Mouse (Mus musculus) forebrain, embryonic 13.5 days (tissue): ENCODE data around the gene Dcps. TPM values are rescaled to one million over a fixed set of nuclear protein-coding genes. Genes with fewer than 3 reads are reported as not detected.
A peak's percentile ranks its signal among the peaks of the same experiment; 100 is the strongest.

ENCODE experiments used
- ATAC-seq: fragments of 200-750 bp; cut with Nextera tagmentation; 2 replicates; pipeline ENCODE4 v1.8.0; 2017
- H3K27ac ChIP-seq: fragments of 300-500 bp; sonication (generic); 2 replicates; pipeline ENCODE4 v1.5.1; 2015; ENCODE audit warnings: inconsistent platforms, mild to moderate bottlenecking, moderate library complexity
- H3K27me3 ChIP-seq: fragments of 300-500 bp; sonication (generic); 2 replicates; pipeline ENCODE4 v1.6.1; 2015; ENCODE audit warnings: mild to moderate bottlenecking, inconsistent platforms
- H3K36me3 ChIP-seq: fragments of 300-500 bp; sonication (generic); 2 replicates; pipeline ENCODE4 v1.6.1; 2015; ENCODE audit warnings: mild to moderate bottlenecking, inconsistent platforms; ENCODE audit not compliant: poor library complexity, severe bottlenecking
- H3K4me1 ChIP-seq: fragments of 300-500 bp; sonication (generic); 2 replicates; pipeline ENCODE4 v1.6.1; 2015; ENCODE audit warnings: inconsistent platforms
- H3K4me2 ChIP-seq: fragments of 300-500 bp; sonication (generic); 2 replicates; pipeline ENCODE4 v1.6.1; 2015; ENCODE audit warnings: inconsistent platforms, mild to moderate bottlenecking, moderate library complexity
- H3K4me3 ChIP-seq: fragments of 300-500 bp; sonication (generic); 2 replicates; pipeline ENCODE4 v1.5.1; 2015; ENCODE audit warnings: mild to moderate bottlenecking, inconsistent platforms
- H3K9ac ChIP-seq: fragments of 300-500 bp; sonication (generic); 2 replicates; pipeline ENCODE4 v1.6.1; 2015; ENCODE audit warnings: mild to moderate bottlenecking, inconsistent platforms
- H3K9me3 ChIP-seq: fragments of 300-500 bp; sonication (generic); replicated peaks from 2 replicates; pipeline ENCODE4 v1.6.1; 2016; ENCODE audit warnings: inconsistent platforms
- WGBS: fragments of 180-500 bp; shearing (Covaris S2); methylation state at CpG from one replicate; pipeline ENCODE4 v1.1.7; 2015; 5-methylcytosine and 5-hydroxymethylcytosine counted together
- polyA plus RNA-seq: library from polyadenylated mRNA; unstranded; fragments of >200 nt; fragmentation: Nextera tagmentation; extraction: Ambion mirVana; gene quantifications from 2 replicates; pipeline ENCODE4 v1.2.1, GENCODE M21; 2015

Gene Dcps
- polyA plus RNA-seq, 1 experiment from 2014 or later = 94.4 TPM

DNA sequence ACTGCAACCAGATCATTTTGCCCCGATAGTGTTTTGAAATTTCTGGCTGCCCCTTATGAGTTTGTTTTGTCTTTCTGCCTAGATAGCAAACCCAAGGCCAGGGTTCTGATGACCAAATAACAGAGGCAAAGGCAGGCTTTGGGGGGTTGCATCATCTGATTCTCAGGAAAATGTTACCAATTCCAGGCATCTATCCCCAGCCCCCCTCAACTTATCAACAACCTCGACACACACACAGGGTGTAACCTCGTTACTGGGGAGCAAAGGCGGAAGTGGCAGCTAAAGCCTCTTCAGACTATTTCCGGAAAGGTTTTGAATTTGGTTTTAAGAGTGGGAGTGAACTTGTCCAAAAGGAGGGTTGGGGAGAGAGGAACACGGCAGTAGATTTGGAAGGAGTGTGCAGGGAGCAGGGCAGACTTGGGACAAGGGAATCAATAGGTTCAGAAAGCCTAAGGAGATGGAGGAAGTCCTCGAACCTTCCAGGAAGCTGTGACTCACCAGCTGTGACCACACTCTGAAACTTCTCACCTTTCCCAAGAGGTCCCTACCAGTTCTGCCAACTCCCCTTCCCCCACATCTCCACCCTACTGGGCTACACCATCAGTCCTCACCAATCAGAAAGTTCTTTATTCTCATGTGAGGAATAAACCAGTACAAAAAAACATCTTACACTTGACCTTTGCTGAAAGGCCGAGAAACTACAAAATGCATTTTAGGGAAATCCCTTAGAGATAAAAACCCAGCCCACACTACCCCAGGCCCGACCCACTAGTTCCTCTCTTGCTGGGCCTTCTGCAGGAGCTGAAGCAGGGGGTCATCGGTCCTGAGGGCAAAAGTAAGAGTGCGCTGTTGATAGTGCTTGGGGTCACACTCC is 51.8 kb downstream of the Dcps start:
- Histone ChIP-seq H3K4me1 (no peaks in the 10 kb centered on the region), H3K36me3 (peaks cover 43% of the 10 kb centered on the region), H3K4me2 (no peak overlapping the region), H3K27me3 (no peaks in the 10 kb centered on the region), H3K9ac (no peak overlapping the region), H3K4me3 (no peak overlapping the region), H3K9me3 (no peaks in the 10 kb centered on the region), H3K27ac (no peak overlapping the region)
- ATAC-seq = no peak
- 78% methylated on average over 11 of the region's 11 CpGs for WGBS

DNA sequence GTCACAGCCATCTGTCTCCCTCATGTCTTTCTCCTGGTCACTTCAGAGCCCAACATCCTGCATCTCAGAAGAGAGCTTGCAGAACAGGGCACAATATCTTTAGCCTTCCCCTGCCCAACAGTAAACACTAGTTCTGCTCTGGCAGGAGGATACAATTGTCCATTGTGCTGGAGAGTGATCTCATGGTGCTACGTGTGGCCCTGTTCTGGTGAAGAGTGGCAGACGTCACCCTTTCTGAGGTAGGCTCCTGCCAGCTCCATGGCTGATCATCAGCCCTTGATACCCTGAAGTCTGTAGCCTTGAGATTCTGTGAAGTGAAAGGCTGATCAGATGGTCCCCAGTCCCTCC is 52.4 kb downstream of the Dcps start:
- Histone ChIP-seq H3K9me3 (no peaks in the 10 kb centered on the region), H3K27ac (no peak overlapping the region), H3K36me3 (peaks cover 36% of the 10 kb centered on the region), H3K4me1 (no peaks in the 10 kb centered on the region), H3K27me3 (no peaks in the 10 kb centered on the region), H3K4me2 (no peak overlapping the region), H3K9ac (no peak overlapping the region), H3K4me3 (no peak overlapping the region)
- WGBS = 69% methylated on average over 2 of the region's 2 CpGs
- ATAC-seq = no peak

DNA sequence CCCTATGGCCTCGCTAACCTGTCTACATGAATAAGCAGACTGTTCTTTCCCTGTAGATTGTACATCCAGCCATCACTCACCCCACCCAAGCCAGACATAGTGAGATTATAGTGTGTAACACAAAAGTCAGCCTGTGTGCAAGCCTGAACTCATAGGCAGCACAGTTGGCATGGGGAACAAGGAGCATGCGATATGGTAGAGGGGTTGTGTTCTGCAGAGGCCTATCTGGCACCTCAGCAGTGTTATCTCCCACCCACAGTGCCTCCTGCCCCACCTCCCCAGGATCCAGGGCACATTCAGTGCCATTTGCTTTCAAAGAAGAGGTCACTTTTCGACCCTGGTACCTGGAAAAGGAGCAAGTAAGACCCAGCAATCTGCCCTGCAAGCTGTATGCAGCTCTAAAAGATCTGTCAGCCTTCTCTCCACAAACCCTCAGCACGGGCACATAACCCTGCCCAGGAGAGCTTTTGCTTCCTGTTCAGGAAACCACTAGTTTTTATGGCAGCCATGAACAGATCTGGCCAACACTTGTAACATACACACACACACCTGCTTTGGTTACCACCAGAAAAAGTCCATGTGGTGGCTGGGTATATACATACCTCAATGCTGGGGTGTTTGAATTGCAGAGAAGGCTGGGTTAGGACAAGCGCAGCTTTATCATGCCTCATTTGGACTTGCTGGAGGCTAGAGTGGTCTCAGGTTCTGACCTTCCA is 53.2 kb downstream of the Dcps start:
- Histone ChIP-seq H3K27ac (no peak overlapping the region), H3K36me3 (peaks cover 35% of the 10 kb centered on the region), H3K9ac (no peak overlapping the region), H3K9me3 (no peaks in the 10 kb centered on the region), H3K4me3 (no peak overlapping the region), H3K4me2 (no peak overlapping the region), H3K4me1 (peaks cover 1% of the 10 kb centered on the region; the same call in 1 of the 2 replicates), H3K27me3 (no peaks in the 10 kb centered on the region)
- no peak for ATAC-seq
- 86% methylated on average over 5 of the region's 5 CpGs for WGBS

DNA sequence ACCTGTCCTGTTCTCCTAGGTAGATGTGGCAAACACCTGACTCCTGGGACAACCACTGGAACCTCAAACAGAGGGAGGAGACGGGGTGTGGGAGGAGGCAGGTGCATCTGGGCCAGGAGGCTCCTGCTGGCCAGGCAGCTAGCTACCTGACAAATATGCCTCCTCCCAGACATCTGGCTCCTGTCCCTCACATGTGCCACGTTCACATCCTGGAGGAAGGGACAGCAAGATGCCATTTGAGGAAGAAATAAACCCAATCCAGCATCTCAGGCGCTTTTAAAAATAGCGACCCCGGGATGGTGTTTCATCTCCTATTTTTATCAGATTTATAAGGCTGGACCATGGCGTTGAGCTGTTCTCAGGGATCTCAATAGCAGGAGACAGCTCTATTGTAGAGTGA is 56.7 kb downstream of the Dcps start, which contains the start of gene St3gal4:
TSS of gene St3gal4 (minus strand) at position 101 of the 400 bp plus-strand sequence.
- H3K4me3 ChIP-seq = no peak within 1 kb of the TSS
- H3K4me1 ChIP-seq = peaks cover 19% of the 10 kb centered on the region
- H3K27ac ChIP-seq = no peak within 1 kb of the TSS
- H3K36me3 ChIP-seq = peaks cover 13% of the 10 kb centered on the region; the same call in 1 of the 2 replicates
- H3K27me3 ChIP-seq = no peaks in the 10 kb centered on the region
- no peaks in the 10 kb centered on the region for H3K9me3 ChIP-seq
- ATAC-seq = no peak
- no peak within 1 kb of the TSS for H3K9ac ChIP-seq
- no peak within 1 kb of the TSS for H3K4me2 ChIP-seq
- WGBS = 87% methylated on average over 6 of the region's 6 CpGs

DNA sequence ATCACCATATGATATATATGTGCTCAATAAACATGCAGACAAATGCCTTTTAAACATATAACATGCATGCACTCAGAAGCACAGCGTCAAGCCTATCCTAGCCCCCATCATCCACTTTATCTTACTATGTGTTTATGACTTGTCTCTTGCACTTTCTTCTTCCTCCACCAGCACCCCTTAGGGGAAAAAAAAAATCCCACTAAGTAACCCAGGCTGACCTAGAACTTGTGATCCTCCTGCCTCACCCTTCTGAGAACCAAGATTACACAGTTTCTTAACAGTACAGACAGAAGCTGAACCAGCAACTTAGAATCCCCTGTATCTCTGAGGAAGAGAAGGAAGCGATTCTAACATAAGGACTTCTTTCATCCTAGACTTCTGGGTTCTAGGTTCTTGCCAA is 57.3 kb downstream of the Dcps start:
- no peak overlapping the region for H3K27ac ChIP-seq
- peaks cover 19% of the 10 kb centered on the region for H3K4me1 ChIP-seq
- 93% methylated on average over 2 of the region's 2 CpGs for WGBS
- H3K36me3 ChIP-seq = peaks cover 8% of the 10 kb centered on the region; the same call in 1 of the 2 replicates
- no peak for ATAC-seq
- H3K9ac ChIP-seq = no peak overlapping the region
- no peaks in the 10 kb centered on the region for H3K27me3 ChIP-seq
- H3K4me2 ChIP-seq = no peak overlapping the region
- no peaks in the 10 kb centered on the region for H3K9me3 ChIP-seq
- no peak overlapping the region for H3K4me3 ChIP-seq

DNA sequence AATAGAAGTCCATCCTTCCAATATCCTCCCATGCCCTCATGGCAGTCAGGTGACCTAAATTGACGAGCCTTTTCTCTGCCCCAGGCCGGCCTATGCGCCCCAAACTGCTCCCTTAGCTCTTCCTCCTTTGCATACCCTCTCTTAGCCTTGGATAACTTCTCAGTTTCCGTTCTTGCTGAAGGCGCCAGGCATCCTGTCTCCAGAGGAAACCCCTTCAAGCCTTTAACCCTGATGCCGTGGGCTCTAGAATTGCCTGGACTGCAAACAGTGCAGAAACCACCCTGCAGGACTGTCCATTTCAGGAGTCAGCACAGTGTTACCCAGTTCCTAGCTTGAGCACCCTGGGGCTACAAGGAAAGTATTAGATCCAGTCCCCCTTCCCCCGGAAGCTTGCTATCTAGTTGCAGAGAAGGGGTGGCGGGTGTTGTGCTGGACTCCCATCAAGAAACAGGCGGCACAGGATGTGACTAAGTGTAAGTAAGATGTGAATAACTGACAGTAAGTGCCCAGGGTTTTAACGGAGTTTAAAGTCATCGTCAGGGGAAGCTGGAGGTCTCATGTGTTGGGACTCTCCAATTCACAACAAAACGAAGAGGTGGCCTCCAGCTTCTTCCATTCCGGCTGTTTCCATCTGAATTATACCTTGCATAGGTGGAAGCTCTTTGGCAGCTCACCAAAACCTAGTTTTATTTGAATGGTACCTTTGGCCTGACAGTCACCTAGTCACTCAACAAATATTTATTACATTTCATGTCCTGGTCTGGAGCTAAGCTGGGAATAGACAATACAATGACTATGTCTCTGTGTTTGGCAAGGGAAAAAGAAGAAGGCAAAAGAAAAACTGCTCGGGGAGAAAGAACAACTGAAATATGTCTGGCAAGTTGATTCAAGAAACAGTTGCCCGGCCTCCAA is 58.2 kb downstream of the Dcps start:
- Histone ChIP-seq H3K4me3 (peak overlapping the region; percentile 64), H3K36me3 (peaks cover 4% of the 10 kb centered on the region; the same call in 1 of the 2 replicates), H3K9ac (peak overlapping the region; percentile 81), H3K27me3 (no peaks in the 10 kb centered on the region), H3K9me3 (no peaks in the 10 kb centered on the region), H3K27ac (no peak overlapping the region), H3K4me1 (peaks cover 19% of the 10 kb centered on the region), H3K4me2 (peak overlapping the region; percentile 87)
- ATAC-seq = no peak
- 35% methylated on average over 15 of the region's 15 CpGs for WGBS

DNA sequence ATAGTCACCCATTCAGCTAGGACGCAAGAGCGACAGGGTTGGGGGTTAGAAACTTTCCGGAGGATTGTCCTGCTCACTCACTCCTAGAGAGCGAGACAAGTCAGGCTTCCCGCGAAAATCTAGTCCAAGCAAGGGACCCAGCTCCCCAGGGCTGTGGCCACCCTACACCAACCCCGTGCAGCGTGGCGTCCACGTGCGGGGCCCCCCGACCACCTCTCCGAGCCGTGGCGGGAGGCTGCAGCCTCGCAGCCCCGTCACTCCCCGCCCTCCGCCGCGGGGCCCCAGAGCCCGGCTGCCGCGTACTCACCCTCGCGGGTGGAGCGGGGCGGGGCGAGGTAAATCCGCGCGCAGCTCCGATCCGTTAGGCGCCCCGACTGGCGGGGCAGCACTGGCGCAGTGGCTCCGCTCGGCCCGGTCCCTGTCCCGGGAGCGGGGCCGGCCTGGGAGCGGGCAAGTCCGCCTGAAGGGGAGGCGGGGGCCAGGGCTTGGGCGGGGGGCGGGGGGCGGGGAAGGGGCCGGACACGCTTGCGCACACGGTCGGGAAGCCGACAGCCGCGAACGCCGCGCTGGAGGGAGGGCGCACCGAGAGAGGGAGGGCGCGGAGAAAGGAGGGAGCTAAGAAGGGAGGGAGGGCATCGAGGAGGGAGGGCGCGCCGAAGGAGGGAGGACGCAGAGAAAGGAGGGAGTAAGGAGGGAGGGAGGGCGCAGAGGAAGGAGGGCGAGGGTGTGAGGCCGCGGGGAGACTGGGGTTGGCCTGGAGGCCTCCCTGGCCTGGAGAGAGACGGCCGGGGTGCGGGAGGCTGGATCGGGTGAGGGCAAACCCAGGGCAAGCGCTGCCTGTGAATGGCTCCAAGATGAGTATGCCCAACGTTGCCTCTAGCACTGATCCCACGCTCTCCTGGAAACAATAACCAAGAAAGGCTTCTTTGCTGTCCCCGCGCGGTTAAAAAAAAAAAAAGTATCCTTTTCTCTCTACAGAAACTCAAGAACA is 59.2 kb downstream of the Dcps start:
- Histone ChIP-seq H3K4me2 (peak overlapping the region; percentile 87), H3K9me3 (no peaks in the 10 kb centered on the region), H3K4me3 (peak overlapping the region; percentile 64), H3K9ac (peak overlapping the region; percentile 81), H3K36me3 (no peaks in the 10 kb centered on the region), H3K27ac (peak overlapping the region; percentile 55), H3K4me1 (peaks cover 28% of the 10 kb centered on the region), H3K27me3 (no peaks in the 10 kb centered on the region)
- peak; percentile 90 for ATAC-seq
- WGBS = under 1% methylated on average over 75 of the region's 84 CpGs

DNA sequence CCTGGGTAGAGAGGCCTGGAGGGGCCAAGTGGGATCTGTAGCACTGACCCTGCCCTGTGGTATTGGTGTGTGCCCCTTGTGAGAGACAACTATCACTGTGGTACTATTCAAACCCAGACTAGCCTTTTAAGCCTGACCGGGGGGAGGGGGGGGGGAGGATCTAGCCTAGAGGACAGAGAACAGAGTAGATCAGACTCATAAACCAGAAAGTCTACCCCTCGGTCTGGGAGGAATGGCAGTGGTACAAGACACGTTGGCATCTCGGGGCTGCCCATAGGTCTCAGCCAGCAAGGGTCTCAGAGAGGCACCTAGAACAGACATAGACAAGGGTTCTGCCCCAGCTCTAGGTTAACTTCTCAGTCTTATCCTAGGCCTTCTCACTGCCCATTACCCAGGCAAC is 60.1 kb downstream of the Dcps start:
- ATAC-seq = no peak

DNA sequence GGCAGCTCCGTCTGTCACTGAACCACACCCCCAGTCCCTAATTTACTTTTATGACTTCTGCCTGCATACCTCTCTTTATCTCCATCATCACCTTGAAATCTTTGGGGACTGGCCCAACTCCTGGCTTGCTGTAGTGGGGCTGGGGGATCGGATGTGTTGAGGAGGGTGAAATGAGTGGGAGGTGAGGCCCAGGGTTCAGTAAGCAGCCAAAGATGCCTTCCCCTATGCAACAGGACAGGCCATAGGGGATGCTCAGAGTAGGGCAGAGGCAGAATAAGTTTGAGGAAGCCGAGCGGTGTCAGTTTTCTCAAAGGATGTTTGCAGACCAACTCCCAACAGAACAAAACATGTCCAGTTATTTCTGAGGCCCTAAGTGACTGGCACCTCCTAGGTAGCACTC is 60.6 kb downstream of the Dcps start:
- no peak for ATAC-seq
- H3K4me3 ChIP-seq = peak overlapping the region; percentile 64; the same call in 1 of the 2 replicates
- H3K36me3 ChIP-seq = no peaks in the 10 kb centered on the region
- no peaks in the 10 kb centered on the region for H3K9me3 ChIP-seq
- H3K9ac ChIP-seq = no peak overlapping the region
- peaks cover 34% of the 10 kb centered on the region for H3K4me1 ChIP-seq
- H3K27me3 ChIP-seq = no peaks in the 10 kb centered on the region
- WGBS = 67% methylated on average over 3 of the region's 4 CpGs
- peak overlapping the region; percentile 87; the same call in 1 of the 2 replicates for H3K4me2 ChIP-seq
- H3K27ac ChIP-seq = no peak overlapping the region

More for the DNA sequence above, 60.1 kb downstream of the Dcps start:
- 48% methylated on average over 4 of the region's 4 CpGs for WGBS
- Histone ChIP-seq H3K9me3 (no peaks in the 10 kb centered on the region), H3K27me3 (no peaks in the 10 kb centered on the region), H3K4me3 (peak overlapping the region; percentile 64), H3K9ac (peak overlapping the region; percentile 81), H3K4me2 (peak overlapping the region; percentile 87), H3K4me1 (peaks cover 34% of the 10 kb centered on the region), H3K36me3 (no peaks in the 10 kb centered on the region), H3K27ac (no peak overlapping the region)

DNA sequence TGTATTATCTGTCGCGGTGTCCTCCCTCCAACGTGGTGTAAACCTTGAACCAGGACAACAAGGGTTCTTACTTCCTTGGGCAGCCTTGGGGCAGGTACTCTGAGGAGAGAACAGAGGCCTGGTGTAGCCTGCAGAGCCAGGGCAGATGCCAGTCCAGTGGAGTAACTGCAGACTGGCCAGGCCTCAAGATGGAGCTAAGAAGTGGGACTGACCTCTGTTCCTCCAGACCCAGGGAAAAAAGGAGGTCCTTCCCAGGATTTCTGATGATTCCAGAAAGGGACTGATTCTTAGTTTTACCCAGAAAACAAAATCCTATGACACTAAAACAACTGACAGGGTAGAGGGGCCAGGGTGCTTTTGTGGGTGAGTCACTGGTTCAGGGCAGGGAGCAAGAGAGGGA is 61.6 kb downstream of the Dcps start:
- no peak for ATAC-seq
- Histone ChIP-seq H3K9me3 (no peaks in the 10 kb centered on the region), H3K27me3 (no peaks in the 10 kb centered on the region), H3K4me1 (peaks cover 34% of the 10 kb centered on the region), H3K36me3 (no peaks in the 10 kb centered on the region), H3K4me3 (no peak overlapping the region), H3K9ac (no peak overlapping the region), H3K27ac (no peak overlapping the region), H3K4me2 (no peak overlapping the region)
- WGBS = 91% methylated on average over 3 of the region's 3 CpGs
